Mouse (Mus musculus) heart, adult 2 months (tissue): ENCODE results near the gene Col24a1. TPM values are rescaled to one million over a fixed set of nuclear protein-coding genes. Genes with fewer than 3 reads are reported as not detected.
A peak's percentile ranks its signal among the peaks of the same experiment; 100 is the strongest.

ENCODE experiments used
- DNase-seq, 2 experiments: peaks; one replicate each; pipeline ENCODE4 v3.0.0; 2021
- H3K27ac ChIP-seq: fragments of 200-600 bp; 2 replicates; pipeline ENCODE4 v1.8.1; 2022
- H3K27me3 ChIP-seq: fragments of 200-500 bp; 2 replicates; pipeline ENCODE4 v1.6.1; 2012; ENCODE audit warnings: mild to moderate bottlenecking, low read length, inconsistent platforms, mixed read lengths; ENCODE audit not compliant: control insufficient read depth, insufficient read depth
- H3K36me3 ChIP-seq: fragments of 200-500 bp; 2 replicates; pipeline ENCODE4 v1.6.1; 2012; ENCODE audit warnings: low read length, inconsistent platforms; ENCODE audit not compliant: control insufficient read depth, insufficient read depth
- H3K4me1 ChIP-seq: fragments of 200-500 bp; 2 replicates; pipeline ENCODE4 v1.6.1; 2011; ENCODE audit warnings: low read length; ENCODE audit not compliant: control insufficient read depth, insufficient read depth
- H3K4me3 ChIP-seq: fragments of 200-600 bp; 2 replicates; pipeline ENCODE4 v1.8.1; 2022
- H3K79me2 ChIP-seq: fragments of 200-500 bp; replicated peaks from 2 replicates; pipeline ENCODE4 v1.6.1; 2012; ENCODE audit warnings: mild to moderate bottlenecking, inconsistent platforms, low read length, moderate library complexity, mixed read lengths; ENCODE audit not compliant: control insufficient read depth, insufficient read depth
- H3K9ac ChIP-seq: fragments of 200-500 bp; 2 replicates; pipeline ENCODE4 v1.6.1; 2012; ENCODE audit warnings: low read depth, mild to moderate bottlenecking, control low read depth, inconsistent platforms, low read length, mixed read lengths
- CTCF ChIP-seq: fragments of 200-600 bp; IDR thresholded peaks from 2 replicates; pipeline ENCODE4 v1.8.1; 2022; ENCODE audit warnings: antibody characterized with exemption, mild to moderate bottlenecking, moderate library complexity
- EP300 ChIP-seq: fragments of 200-500 bp; IDR thresholded peaks from 2 replicates; pipeline ENCODE4 v1.6.1; 2011; ENCODE audit warnings: low read depth, low read length, control low read depth; ENCODE audit not compliant: insufficient read depth
- POLR2A ChIP-seq: fragments of 200-500 bp; IDR thresholded peaks from 2 replicates; pipeline ENCODE4 v1.6.1; 2011; ENCODE audit warnings: mild to moderate bottlenecking, low read depth, low read length, control low read depth; ENCODE audit not compliant: insufficient read depth
- WGBS: fragments of 180-500 bp; shearing (Covaris S2); methylation state at CpG from one replicate; pipeline ENCODE4 v1.1.7; 2018; 5-methylcytosine and 5-hydroxymethylcytosine counted together
- intact Hi-C: fragments of 180-260 bp; cut with DNase I; formaldehyde crosslinking; loops from one replicate; pipeline ENCODE4 v1.15.1; 2025
- polyA plus RNA-seq: library from polyadenylated mRNA; depleted of rRNA; stranded (reverse); fragments of >200 nt; gene quantifications from 2 replicates; pipeline ENCODE4 v1.2.3, GENCODE M21; 2012
- total RNA-seq, 2 experiments: library from RNA; stranded (reverse); gene quantifications; 2 replicates each; pipeline ENCODE4 v1.2.3; 2021

The Col24a1 gene
- total and polyA plus RNA-seq, 3 experiments, result 0.05 to 0.07 (median 0.06) TPM

GRCm38 (mm10) chr3:145399173-145399572 lies 106.9 kb downstream of the Col24a1 start:
- WGBS, result 81% methylated on average over 3 of the region's 3 CpGs
- DNase-seq, result no peak
- TF ChIP-seq CTCF (no peak), EP300 (no peak), POLR2A (no peak)
- intact Hi-C loops, result no loop called here
- H3K27me3 ChIP-seq, result no peaks in the 10 kb centered on the region
- no peaks in the 10 kb centered on the region for H3K79me2 ChIP-seq
- H3K36me3 ChIP-seq, result no peaks in the 10 kb centered on the region
- H3K4me3 ChIP-seq, result no peak overlapping the region
- no peak overlapping the region for H3K27ac ChIP-seq
- H3K9ac ChIP-seq, result no peak overlapping the region
- H3K4me1 ChIP-seq, result no peaks in the 10 kb centered on the region

- H3K27ac ChIP-seq, result no peak overlapping the region
- H3K27me3 ChIP-seq, result no peaks in the 10 kb centered on the region
- no peak for DNase-seq
- WGBS, result 78% methylated on average over 10 of the region's 10 CpGs
- no peak overlapping the region for H3K9ac ChIP-seq
- H3K4me1 ChIP-seq, result no peaks in the 10 kb centered on the region
- intact Hi-C loops, result no loop called here
- no peaks in the 10 kb centered on the region for H3K79me2 ChIP-seq
- H3K4me3 ChIP-seq, result no peak overlapping the region
- TF ChIP-seq CTCF (no peak), POLR2A (no peak), EP300 (no peak)
- no peaks in the 10 kb centered on the region for H3K36me3 ChIP-seq
These were observed 110.0 kb downstream of the Col24a1 start for GRCm38 (mm10) chr3:145402257-145402656.

GRCm38 (mm10) chr3:145402994-145403393 lies 110.7 kb downstream of the Col24a1 start:
- TF ChIP-seq EP300, result no peak
- no peak for TF ChIP-seq POLR2A
- no peak for TF ChIP-seq CTCF
- Histone ChIP-seq H3K4me3 (no peak overlapping the region), H3K79me2 (no peaks in the 10 kb centered on the region), H3K36me3 (no peaks in the 10 kb centered on the region), H3K9ac (no peak overlapping the region), H3K4me1 (no peaks in the 10 kb centered on the region), H3K27ac (no peak overlapping the region), H3K27me3 (no peaks in the 10 kb centered on the region)
- intact Hi-C loops, result no loop called here
- no peak for DNase-seq
- 83% methylated on average over 6 of the region's 6 CpGs for WGBS

DNA sequence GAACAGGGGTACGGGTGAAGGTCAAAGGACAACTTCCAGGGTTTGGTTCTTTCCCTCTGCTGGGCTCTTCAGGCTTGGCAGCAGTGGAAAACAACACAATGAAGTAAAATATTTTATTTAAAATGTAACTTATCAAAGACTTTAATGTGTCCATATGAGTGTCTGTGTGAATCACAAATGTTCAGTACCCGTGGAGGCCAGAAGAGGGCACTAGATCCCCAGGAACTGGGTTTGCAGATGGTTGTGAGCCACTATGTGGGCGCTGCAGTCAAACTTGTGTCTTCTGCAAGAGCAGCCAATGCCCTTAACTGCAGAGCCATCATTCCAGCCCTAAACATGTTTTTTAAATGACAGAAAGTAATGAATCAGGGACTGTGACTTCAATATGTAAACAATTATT lies 115.8 kb downstream of the Col24a1 start:
- no peak overlapping the region for H3K27ac ChIP-seq
- no peaks in the 10 kb centered on the region for H3K4me1 ChIP-seq
- WGBS, result 68% methylated on average over 3 of the region's 3 CpGs
- no peaks in the 10 kb centered on the region for H3K79me2 ChIP-seq
- DNase-seq, result no peak
- H3K4me3 ChIP-seq, result no peak overlapping the region
- TF ChIP-seq CTCF (peak; percentile 71), EP300 (no peak), POLR2A (no peak)
- intact Hi-C loops, result no loop called here
- H3K36me3 ChIP-seq, result no peaks in the 10 kb centered on the region
- no peaks in the 10 kb centered on the region for H3K27me3 ChIP-seq
- H3K9ac ChIP-seq, result no peak overlapping the region

DNA sequence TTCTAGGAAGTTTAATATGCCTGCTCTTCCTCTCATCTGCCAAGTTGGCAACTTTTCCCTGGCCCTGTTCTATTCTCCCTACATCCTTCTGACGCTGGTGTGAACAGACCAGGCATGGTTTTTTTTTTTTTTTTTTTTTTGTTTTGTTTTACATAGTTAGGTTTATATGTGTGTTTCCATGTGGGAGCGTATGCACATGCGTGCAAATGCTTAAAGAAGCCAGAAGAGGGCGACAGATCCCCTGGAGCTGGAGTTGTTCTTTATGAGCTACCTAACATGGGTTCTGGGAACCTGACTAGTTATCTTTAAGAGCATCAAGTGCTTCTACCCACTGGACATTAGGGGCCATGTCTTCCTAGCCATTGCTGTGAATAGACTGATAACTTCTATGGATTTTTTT lies 119.9 kb downstream of the Col24a1 start:
- no peak overlapping the region for H3K4me3 ChIP-seq
- H3K27me3 ChIP-seq, result no peaks in the 10 kb centered on the region
- no peaks in the 10 kb centered on the region for H3K36me3 ChIP-seq
- DNase-seq, result no peak
- no peaks in the 10 kb centered on the region for H3K4me1 ChIP-seq
- no peaks in the 10 kb centered on the region for H3K79me2 ChIP-seq
- 59% methylated on average over 4 of the region's 4 CpGs for whole genome bisulfite sequencing
- intact Hi-C loops, result no loop called here
- TF ChIP-seq POLR2A (no peak), CTCF (peak; percentile 45), EP300 (no peak)
- no peak overlapping the region for H3K9ac ChIP-seq
- no peak overlapping the region for H3K27ac ChIP-seq

DNA sequence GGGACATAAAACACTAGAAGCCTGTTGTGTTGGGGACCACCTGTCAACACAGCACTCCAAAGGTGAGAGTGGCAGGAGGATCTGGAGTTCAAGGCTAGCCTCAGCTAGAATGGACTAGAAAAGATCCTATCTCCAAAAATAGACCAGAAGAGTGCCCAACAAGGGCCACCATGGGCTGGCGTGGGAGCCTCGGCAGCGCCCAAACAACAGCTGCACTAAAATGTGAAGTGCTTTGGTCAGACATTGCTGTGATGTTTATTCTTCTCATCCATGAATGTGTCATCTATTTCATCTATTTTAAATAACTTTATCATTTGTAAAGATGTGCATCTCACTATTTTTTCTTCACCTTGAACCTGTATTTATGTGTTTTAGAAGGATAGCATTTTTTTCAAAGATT lies 122.1 kb downstream of the Col24a1 start:
- Histone ChIP-seq H3K36me3 (no peaks in the 10 kb centered on the region), H3K27me3 (no peaks in the 10 kb centered on the region), H3K4me3 (no peak overlapping the region), H3K79me2 (no peaks in the 10 kb centered on the region), H3K9ac (no peak overlapping the region), H3K4me1 (no peaks in the 10 kb centered on the region), H3K27ac (no peak overlapping the region)
- TF ChIP-seq CTCF, result no peak
- no peak for TF ChIP-seq EP300
- TF ChIP-seq POLR2A, result no peak
- intact Hi-C loops, result no loop called here
- no peak for DNase-seq
- WGBS, result 91% methylated on average over 3 of the region's 3 CpGs
